Mouse (Mus musculus): Measurements from ENCODE around the gene Btbd3.

Btbd3 gene

DNA sequence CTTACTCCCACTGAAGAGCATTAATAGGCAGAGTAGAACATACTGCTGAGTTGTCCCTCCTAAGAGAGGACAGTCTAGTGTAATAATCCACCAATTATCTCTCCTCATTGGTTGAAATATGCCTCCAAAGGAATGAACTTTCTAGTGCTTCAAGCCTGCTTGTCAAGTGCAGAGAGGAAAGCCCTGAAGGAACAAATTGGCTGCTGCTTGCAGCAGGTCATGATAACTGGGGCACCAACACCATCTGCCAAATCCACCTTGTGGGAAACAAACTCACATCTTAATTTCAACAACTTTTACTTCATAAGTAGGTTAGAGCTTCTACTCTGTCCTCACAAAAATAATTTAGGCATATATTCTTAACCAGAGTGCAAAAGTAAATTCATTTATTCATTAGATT, 122.5 kb downstream of the Btbd3 start:
- DNase-seq (ENCODE audit: low read depth, low spot score), result no peak

GRCm38 (mm10) chr2:138384762-138385161, 128.4 kb downstream of the Btbd3 start:
- no peak for DNase-seq (ENCODE audit: low read depth, low spot score)

- no peak for DNase-seq (ENCODE audit: low read depth, low spot score)
Observed at GRCm38 (mm10) chr2:138388591-138388990, 132.2 kb downstream of the Btbd3 start.

DNA sequence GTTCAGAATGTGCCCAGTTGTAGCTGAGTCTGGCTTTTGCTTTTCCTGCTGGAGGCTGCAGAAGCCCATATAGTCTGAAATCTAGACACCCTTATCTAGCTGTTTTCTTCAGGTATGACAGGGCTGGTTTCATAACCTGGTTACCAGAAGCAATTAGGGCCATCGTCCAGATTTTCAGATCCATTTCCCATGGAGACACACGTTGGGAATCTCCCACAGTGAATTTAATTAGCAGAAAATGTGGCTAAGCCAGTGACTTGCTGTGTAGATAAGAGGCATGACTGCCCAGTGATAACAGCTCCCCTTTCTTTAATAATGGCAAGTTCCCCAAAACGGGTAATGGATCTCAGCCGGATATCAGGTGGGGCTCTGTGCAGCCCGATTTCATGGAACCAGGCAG, 146.7 kb downstream of the Btbd3 start:
- no peak for DNase-seq (ENCODE audit: low read depth, low spot score)

DNA sequence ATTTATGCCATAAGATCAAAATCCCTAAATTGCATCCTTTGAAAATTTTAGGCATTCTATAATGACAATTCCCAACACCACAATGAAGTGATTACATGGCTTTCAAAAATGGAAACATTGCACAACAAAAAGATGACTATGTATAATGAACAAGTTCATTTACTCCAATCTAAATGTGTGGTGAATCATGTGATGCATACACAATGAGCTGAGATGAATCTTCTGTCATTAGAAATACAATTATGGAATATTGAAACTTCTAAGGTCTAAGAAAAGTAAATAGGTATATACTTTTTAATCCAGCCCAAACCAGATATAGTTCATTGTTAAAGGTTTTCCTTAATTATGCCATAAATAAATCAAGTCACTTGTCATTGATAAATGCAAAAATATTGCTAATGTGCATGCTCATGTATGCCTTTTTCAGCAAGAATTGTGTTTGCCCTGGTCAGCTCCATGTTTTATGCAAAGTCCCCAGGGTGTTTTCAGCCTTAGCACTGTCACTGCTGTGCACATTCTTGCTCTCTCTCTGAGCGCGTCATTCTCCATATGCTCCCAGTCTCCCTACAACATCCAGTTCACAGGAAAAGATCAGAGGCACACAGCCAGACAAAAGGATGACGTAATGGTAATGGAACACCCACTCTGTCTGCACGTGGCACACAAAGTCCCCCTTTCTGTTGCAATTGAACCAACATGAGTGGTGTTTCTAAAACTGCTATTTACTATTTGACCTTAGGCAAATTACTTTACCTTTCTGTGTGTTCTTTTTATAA, 149.6 kb downstream of the Btbd3 start:
- DNase-seq (ENCODE audit: low read depth, low spot score), result no peak

GRCm38 (mm10) chr2:138406703-138407102, 150.3 kb downstream of the Btbd3 start:
- no peak for DNase-seq (ENCODE audit: low read depth, low spot score)

GRCm38 (mm10) chr2:138412537-138412936, 156.2 kb downstream of the Btbd3 start:
- no peak for DNase-seq (ENCODE audit: low read depth, low spot score)

- DNase-seq (ENCODE audit: low read depth, low spot score), result no peak
Observed at GRCm38 (mm10) chr2:138422321-138422720, 166.0 kb downstream of the Btbd3 start.

DNA sequence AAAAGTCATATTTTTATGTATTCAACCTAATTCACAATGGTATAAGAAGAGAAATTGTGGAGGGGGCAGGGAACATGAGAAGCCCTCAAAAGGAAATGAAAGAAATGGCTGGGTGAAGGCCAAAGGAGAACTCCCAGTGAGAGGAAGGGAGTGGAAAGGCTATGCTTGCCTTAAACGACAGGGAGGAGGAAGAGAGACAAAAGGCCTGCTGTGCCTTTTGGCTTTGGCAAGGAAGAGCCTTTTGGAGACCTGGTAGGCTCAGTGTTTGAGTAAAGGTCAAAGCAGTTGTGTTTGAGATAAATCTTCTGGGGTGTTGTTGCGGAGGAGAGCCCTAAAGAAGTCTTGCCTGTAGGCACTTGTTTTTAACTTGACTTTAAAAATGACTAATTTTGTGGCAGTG, 175.6 kb downstream of the Btbd3 start:
- DNase-seq (ENCODE audit: low read depth, low spot score), result no peak

DNA sequence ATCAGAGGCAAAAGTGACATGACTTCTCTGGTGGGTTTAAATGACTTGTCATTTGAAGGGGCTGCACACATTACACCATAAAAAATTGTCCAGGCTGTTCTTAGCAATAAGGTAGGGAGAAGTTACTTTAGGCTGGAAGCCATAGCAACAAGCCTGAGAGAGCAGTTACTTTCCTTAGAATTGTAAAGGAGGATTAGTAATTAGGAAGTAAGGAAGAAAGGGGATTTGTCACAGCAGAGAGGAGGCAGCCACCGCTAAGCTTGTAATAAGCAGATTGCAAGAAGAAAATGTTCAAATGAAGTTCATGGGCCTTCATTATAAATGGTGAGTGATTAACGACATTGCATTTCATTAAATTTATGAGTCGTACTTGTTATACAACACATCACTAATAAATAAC, 190.1 kb downstream of the Btbd3 start:
- no peak for DNase-seq (ENCODE audit: low read depth, low spot score)

- DNase-seq (ENCODE audit: low read depth, low spot score), result no peak
Observed at GRCm38 (mm10) chr2:138446943-138447342, 190.6 kb downstream of the Btbd3 start.

DNA sequence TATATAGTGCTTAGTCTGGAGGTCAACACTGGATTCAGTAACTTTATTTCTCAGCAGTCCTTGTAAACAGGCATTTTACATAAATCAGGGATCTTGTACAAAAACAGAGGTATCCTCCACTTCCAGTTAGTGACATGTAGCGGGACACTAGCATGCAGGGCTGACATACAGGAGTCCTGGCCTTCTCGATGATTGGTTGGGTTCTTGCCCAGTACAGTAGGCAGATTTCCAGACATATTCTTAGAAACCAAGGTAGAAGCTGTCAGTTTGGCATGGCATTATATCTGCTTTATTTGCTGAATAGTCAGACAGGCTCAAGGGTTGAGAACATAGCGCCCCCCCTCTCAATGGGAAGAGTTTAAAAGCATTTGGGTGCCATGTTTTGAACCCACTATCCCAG, 191.3 kb downstream of the Btbd3 start:
- DNase-seq (ENCODE audit: low read depth, low spot score), result no peak

DNA sequence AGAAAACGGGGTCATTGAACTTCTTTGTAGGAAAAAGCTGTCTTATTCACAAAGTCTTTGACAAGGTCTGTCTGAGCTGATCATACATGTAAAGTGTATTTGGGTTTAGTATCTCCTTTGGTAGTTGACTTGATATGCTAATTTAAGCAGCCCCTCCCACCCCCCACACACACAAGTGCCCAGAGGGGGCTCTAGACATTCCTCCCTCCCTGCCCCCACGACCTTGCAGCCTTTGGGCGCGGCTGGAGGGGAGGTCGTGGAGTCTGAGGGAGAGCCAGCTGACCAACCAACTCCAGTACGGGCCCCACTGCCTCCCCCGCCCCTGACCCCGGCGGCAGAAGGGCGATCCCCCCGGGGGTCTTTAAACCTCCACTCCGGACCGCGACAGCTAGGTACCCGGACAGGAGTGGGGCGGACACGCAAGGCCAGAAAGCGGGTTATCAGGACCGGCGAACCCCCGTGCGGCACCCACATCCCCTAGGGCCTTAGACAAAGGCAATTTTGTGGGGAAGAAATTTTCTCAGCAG, 211.7 kb downstream of the Btbd3 start:
- DNase-seq (ENCODE audit: low read depth, low spot score), result no peak

- DNase-seq (ENCODE audit: low read depth, low spot score), result no peak
Observed at GRCm38 (mm10) chr2:138473407-138473806, 217.0 kb downstream of the Btbd3 start.

- no peak for DNase-seq (ENCODE audit: low read depth, low spot score)
Observed at GRCm38 (mm10) chr2:138476486-138476885, 220.1 kb downstream of the Btbd3 start.

DNA sequence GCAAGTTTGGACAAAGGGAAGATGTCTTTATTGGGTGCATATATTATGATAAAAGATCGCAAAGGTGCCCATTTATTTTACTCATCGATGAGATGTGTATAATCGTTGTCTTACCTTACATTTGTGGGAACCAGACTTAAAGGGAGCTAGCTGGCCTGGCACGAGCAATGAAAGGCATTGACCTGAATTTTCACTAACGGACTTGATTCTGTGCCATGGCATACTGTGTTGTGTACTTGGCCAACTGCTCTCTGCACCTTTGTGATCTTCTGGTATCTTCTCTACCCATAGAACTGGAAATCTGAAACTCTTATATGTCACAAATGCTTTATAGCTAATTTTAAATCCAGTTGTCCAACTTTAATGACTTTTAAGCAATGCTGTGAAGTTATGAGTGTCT, 220.9 kb downstream of the Btbd3 start:
- no peak for DNase-seq (ENCODE audit: low read depth, low spot score)

GRCm38 (mm10) chr2:138482541-138482940, 226.2 kb downstream of the Btbd3 start:
- no peak for DNase-seq (ENCODE audit: low read depth, low spot score)

GRCm38 (mm10) chr2:138484871-138485270, 228.5 kb downstream of the Btbd3 start:
- no peak for DNase-seq (ENCODE audit: low read depth, low spot score)

GRCm38 (mm10) chr2:138490688-138491405, 234.5 kb downstream of the Btbd3 start:
- DNase-seq (ENCODE audit: low read depth, low spot score), result no peak

GRCm38 (mm10) chr2:138492176-138492575, 235.8 kb downstream of the Btbd3 start:
- DNase-seq (ENCODE audit: low read depth, low spot score), result no peak

DNA sequence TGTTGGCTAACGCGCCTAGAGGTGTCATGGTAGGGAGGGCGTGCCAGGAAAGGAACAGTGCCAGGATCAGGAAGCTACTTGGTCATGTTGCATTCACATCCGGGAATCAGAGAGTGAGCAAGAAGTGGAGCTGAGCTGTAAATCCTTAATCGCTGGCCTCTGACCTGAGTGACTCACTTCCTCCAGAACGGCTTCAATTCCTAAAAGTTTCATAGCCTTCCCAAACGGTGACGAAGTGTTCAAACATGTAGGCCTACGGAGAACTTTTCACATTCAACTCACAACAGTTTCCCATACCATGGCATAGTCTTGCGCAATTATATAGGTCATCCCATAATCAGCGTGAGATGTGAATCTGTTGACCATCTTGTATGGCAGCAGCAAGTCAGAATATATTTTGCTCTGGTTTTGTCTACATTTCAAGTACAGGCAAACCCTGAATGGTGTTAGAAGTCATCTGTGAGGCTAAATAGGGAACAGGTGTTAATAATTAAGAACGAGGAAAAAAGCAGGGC, 247.6 kb downstream of the Btbd3 start:
- no peak for DNase-seq (ENCODE audit: low read depth, low spot score)

DNA sequence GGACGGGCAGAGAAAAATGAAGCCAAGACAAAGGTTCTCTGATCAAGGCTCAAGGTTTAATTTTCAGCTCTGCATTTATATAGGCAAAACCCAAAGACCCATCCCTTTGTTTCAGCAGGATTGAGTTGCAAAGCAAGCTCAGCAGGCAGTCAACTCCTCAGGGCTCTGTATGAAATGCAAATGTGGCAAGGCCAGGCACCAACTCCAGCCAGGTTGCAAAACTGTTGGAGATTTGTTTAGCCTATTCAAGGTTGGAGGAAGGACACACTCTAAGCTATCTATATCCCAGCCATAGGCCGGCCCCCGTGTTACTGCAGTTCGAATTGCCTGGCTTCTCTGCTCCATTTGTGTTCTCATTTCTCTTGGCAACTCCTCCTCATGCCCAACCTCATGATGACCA, 259.2 kb downstream of the Btbd3 start:
- no peak for DNase-seq (ENCODE audit: low read depth, low spot score)

DNA sequence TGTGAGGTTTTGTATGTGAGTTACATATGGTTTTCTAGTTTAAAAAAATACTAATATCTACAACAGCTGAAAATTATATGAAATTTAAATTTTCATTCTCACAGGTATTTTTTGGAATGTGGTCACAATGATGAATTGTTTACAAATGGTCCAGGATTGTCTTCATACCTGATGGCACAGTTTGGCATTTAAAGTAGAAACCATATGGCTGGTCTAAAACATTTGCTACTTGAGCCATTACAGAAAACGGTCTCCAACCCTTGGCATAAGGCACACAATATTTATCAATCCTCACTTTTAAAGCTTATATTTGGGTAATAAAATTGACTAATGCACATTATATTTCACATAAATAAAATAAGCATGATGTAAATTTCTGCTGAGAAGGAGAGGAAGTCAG, 272.1 kb downstream of the Btbd3 start:
- no peak for DNase-seq (ENCODE audit: low read depth, low spot score)

Data from CD4-positive, CD25-positive, alpha-beta regulatory T cell, adult 2 months (primary cell).